Mouse (Mus musculus): Measurements from ENCODE around the gene Prdm1.

GRCm38 (mm10) chr10:44483116-44483515, 45.2 kb downstream of the Prdm1 start:
- TF ChIP-seq POLR2A (IDR thresholded peaks at IDR 0.05; ENCODE audit: insufficient read depth, low read depth, low read length), result no peak
- TF ChIP-seq CTCF (IDR thresholded peaks at IDR 0.05; ENCODE audit: insufficient read depth, low read depth, low read length), result no peak

Data from olfactory bulb, adult 2 months (tissue).